Mouse (Mus musculus) cerebellum, adult 11 months (tissue): ENCODE results near the gene Gmps.

ENCODE experiments used
- DNase-seq: peaks from one replicate; pipeline ENCODE4 v3.0.0; 2022

The Gmps gene

GRCm38 (mm10) chr3:63975955-63976908 lies at the start of gene Gmps:
Gene Gmps, plus strand, starts transcription at chr3:63976106.
- peak; percentile 91 for DNase-seq

GRCm38 (mm10) chr3:63928878-63929859 lies 46.7 kb upstream of the Gmps start, which contains the start of gene E130311K13Rik:
Gene E130311K13Rik, minus strand, starts transcription at chr3:63929472.
- peak; percentile 86 for DNase-seq

DNA sequence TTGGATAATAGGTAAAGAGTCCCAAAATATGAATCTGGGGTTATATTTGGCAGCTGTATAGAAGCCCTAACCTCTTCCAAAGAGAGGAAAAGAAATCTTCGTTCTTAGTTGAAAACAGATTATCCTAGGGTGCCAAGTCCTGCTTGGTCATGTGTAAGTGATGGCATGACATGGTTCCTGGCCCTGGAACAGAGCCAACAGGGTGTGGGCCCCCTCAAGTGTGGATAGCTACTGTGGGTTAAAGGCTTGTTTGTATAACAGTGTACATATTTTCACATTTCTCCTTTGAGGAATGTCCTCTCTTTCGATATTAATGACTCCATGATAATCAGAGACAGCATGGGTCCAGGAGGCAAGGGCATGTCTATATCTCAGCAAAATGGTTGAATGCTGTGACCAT lies 37.0 kb upstream of the Gmps start:
- no peak for DNase-seq

- peak; percentile 23 for DNase-seq
Measured at GRCm38 (mm10) chr3:63941204-63941850, 34.6 kb upstream of the Gmps start.

DNA sequence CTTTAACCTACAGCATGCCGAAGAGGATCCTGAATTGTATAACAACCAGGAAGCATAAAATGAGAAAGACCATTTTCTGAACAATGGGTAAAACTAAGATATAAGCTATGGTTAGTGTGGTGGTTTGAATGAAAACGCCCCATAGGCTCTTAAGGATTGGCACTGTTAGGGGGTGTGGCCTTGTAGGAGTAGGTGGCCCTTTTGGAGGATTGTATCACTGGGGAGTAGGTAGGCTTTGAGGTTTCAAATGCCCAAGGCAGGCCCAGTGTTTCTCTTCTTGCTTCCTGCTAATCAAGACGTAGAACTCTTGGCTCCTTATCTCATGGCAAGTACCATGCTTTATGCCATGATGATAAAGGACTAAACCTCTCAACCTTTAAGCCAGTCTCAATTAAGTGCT lies 26.1 kb upstream of the Gmps start:
- no peak for DNase-seq

GRCm38 (mm10) chr3:63963421-63964099 lies 12.3 kb upstream of the Gmps start:
- no peak for DNase-seq

DNA sequence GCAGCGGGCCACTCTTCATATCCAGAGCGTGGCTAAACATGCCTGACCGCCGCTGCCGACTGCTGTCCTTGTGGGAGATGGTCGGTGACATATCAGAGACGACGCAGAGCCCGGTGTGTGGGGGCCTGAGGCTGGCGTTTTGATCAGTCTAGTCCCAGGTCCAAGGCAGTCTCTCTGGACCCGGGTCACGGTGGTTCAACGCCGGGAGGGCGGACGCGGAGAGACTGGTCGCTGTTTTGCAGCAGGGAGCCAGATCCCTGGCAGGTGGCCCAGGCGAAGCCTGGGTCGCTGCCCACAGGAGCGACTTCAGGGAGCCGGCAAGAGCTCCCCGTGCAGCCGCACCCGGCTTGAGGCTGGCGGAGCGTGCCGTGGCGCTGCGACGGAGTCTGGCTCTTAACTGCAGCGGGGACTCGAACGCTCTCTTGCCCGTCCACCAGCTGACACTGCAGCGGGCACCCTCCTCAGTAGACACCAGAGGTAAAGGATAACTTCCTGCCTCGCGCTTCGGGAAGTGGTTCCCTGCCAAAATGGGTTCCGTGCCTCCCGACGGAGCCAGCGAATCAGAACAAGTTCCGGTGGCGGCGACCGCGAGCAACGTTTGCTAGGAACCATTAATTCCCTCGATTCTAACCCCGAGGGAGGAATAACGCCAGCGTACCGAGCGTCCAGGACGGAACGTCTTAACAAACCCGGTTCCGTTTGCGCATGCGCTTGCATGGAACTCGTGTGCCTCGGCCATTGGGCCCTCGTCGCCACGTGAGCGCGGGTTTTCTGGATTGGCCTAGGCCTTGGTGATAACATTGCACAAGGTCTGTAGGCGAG lies 11.6 kb upstream of the Gmps start, which contains the start of gene Slc33a1:
Gene Slc33a1 (minus strand): TSS at position 669 of the 822 bp plus-strand sequence.
- DNase-seq: peak; percentile 99

DNA sequence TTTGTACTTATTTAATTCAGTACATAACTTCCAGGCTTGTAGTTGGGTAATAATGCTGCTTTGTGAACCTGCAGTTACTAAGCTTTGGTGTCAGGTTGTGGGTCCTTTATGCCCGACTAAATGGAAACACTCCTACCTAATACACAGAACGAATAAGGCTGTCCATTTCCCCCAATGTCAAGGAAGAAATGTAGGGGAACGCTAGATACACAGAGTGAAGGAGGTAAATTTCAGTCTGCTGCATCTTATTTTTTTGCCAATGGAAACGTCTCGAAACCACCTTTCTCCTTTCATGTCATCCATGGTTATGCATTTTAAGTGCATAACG lies 11.0 kb upstream of the Gmps start:
- DNase-seq: no peak

DNA sequence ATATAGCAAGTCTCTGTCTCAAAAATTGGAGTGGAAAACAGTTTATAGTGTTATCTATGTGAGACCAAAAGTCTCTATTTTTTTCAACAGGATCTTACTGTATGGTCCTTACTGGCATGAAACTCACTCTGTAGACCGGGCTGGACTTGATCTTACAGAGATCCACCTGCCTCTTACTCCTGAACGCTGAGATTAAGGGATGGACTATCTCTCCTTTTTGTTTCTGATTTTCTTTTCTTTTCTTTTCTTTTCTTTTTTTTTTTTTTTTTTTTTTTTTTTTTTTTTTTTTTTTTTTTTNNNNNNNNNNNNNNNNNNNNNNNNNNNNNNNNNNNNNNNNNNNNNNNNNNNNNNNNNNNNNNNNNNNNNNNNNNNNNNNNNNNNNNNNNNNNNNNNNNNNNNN lies 10.0 kb upstream of the Gmps start:
- DNase-seq: no peak

DNA sequence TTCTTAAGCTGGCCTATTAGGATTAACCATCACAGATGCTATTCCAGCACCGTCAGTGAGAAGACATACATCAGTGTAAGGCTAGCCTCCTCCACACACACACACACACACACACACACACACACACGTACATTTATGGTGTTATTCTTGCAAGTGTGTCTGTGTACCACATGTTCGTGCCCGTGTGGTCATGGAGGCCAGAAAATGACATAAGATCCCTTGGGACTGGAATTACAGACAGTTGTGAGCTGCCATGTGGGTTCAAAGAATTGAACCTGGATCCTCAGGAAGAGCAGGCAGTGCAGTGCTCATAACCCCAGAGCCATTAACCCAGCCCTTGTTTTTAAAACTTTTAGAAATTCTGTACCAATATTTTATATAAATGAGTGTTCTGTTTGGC lies 2.0 kb downstream of the Gmps start:
- no peak for DNase-seq

- no peak for DNase-seq
Measured at GRCm38 (mm10) chr3:63986656-63987055, 10.8 kb downstream of the Gmps start.

- no peak for DNase-seq
Measured at GRCm38 (mm10) chr3:63988722-63989440, 13.0 kb downstream of the Gmps start.

GRCm38 (mm10) chr3:64021436-64021835 lies 45.5 kb downstream of the Gmps start:
- DNase-seq: no peak

GRCm38 (mm10) chr3:64021867-64022266 lies 46.0 kb downstream of the Gmps start:
- DNase-seq: no peak

DNA sequence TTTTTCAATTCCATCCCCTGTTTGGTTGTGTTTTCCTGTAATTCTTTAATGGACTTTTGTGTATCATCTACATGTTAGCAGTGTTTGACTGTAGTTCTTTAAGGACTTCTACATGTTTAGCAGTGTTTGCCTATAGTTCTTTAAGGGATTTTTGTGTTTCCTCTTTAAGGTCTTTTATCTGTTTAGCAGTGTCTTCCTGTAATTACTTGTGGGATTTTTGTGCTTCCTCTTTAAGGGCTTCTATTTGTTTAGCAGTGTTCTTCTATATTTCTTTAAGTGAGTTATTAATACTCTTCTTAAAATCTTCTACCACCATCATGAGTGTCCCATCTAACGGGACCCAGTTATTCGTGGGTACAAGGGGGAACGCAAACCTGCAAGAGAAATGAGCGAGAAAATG lies 53.9 kb downstream of the Gmps start:
- DNase-seq: no peak

- DNase-seq: no peak
Measured at GRCm38 (mm10) chr3:64038136-64038841, 62.4 kb downstream of the Gmps start.

GRCm38 (mm10) chr3:64039818-64040784 lies 64.2 kb downstream of the Gmps start:
- DNase-seq: peak; percentile 79
